Mouse (Mus musculus): ENCODE results near the gene Cttnbp2. TPM values are rescaled to one million over a fixed set of nuclear protein-coding genes. Genes with fewer than 3 reads are reported as not detected.

The Cttnbp2 gene
- polyA plus RNA-seq (2015; fragmentation: Nextera tagmentation; extraction: Ambion mirVana) = 0.35 and 0.90 TPM in 2 replicates

DNA sequence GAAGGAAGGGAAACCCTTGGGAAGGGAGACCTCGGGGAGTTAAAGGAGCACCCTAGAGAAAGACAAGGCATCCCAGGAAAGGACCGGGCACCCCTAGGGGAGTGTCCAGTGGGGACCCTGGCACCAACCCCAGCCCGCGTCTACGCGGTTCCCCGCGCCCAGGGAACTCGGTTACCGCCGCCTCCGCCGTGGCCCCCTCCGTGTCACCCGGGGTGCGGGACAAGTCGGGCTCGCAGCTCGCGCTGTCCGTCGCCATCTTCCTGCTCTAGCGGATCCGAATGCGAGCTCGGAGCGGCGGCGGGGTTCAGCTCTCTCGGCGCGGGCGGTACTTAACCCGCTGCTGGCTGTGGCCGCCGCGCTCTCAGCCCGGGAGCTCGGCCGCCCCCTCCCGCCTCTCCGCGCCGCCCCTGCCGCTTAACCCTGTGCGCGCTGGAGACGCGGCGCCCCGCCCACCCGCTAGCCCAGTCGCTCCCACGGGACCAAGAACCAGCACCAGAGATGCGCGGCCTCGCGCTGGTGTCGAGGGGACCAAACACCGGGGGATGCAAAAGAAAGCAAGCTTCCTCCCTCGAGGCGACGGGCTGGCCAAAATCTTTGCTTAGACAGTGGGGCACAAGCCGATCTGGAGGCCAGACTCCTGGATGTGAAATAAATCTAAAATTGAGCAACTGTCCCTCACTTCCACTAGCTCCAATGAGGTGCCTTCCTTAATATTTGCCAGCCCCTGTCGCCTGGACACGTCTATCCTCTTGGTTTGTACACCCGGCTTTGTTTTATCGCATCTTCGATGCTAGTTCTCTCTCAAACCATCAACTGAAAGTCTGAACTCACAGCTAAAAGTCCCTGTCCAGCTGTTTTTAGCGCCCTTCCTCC, at the start of gene Cttnbp2:
Cttnbp2 (minus strand) TSS at position 364 of the 873 bp plus-strand sequence.
- DNase-seq (ENCODE audit: low spot score) = no peak

DNA sequence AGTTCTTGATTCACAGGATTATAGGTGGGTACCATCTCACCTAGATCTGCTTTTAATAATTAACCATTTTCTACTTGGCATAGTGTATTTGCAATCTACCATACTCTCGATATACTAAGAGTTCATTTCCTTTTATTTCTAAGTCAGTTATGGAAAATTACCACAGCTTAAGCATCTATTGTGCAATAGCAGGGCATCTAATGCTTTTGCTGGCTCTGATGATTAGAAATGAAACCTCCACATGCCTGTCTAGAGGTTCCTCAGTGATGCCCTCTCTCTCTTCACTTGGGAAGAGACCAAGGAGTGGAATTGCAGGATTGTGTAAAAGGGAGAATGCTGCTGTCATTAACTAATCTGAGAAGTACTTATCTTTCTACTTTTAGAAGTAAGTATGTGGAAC, 44.4 kb upstream of the Cttnbp2 start:
- DNase-seq (ENCODE audit: low spot score) = no peak

DNA sequence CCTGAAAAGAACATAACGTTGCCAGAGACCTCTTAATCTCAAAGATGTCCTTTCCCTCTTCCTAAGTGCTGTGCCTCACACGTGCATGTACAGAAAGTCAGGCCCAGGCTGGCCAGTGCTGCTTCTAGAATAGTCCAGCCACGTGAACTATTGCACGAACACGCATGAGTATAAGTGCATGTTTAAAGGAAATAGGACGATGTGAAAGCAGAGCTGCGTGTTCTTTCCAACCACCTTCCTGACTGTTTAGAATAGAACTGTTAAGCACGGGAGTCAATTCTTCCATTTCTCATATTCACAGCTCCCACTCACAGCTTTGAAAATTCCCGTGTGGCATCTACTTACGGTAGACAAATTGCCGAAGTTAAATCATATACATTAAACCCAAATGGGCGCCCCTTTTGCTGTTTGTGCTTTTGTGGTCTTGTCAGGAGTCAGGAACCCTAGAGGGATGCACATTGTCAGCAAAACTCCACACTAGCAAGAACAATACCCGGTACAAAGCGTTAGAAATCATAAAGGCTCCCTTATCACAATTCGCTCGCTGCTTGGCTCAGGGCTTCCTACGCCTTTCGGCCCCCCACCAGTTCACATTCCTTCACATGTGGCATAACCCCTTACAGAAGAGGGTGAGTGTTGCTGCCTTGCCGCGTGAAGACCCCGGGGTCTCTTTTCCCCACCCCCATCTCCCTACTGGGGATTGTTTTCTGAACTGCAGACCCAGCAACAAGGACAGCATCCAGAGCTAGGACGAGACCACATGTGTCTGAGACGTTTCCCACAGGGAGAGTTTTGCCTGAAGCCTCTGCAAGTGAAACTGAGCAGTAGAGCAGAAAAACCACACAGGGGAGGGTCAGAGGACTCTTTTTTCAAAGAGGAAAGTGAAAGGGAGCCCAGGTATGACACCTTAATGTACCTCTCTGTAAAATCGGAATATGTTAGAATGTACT, 33.1 kb upstream of the Cttnbp2 start:
- no peak for DNase-seq (ENCODE audit: low spot score)

DNA sequence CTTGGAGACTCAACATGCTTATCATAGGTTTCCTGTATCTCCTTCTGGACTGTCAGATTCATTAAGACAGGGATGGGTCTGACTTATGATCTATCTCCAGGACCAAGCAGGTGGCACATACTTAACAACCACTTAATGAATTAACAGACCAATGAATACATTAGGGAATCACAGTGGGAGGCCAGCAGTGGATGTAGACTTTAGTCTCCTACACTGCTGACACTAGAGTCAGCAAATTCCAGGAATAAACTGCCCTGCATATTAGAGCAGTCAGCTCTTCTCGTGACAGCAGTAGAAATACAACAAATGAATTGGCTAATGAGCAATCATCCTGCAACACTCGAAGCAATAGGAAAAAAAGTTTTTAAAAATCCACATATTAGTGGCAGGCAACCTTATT, 29.2 kb upstream of the Cttnbp2 start:
- no peak for DNase-seq (ENCODE audit: low spot score)

DNA sequence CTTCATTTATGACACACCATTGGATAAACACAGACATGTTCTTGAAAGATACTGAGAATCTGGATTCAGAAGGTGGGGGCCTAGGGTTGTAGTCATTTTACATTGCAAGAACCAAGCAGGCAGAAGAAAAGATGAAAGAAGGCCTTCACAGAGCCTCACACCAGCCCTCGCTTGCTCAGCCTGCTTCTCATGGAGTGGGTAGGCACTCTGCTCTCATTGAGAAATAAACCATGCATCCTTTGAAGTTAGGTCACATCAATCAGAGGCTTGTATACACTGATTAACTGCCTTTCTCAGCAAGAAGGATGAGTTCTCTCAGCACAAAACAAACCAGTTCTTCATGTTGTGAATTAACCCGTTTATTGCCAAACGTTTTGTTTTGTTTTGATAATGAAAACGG, 25.8 kb upstream of the Cttnbp2 start:
- DNase-seq (ENCODE audit: low spot score) = no peak

DNA sequence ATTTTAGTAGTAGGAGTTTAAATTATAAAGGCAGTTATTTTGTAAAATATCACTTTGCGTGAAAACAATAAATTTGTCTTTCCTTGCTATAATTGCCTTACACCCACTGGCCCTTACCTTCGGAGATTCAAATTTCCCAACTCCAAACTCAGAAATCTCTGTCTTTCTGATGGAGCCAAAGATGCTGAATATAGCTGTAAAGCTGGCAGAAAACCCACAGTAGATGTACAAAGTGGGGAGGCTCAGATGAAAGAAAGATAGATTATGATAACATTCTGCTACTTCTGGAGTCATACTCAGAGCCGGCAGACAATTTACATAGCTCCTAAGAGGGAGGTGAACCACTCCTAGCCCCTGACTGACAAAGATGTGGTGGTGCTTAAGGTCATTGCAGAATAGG, 15.8 kb upstream of the Cttnbp2 start:
- no peak for DNase-seq (ENCODE audit: low spot score)

DNA sequence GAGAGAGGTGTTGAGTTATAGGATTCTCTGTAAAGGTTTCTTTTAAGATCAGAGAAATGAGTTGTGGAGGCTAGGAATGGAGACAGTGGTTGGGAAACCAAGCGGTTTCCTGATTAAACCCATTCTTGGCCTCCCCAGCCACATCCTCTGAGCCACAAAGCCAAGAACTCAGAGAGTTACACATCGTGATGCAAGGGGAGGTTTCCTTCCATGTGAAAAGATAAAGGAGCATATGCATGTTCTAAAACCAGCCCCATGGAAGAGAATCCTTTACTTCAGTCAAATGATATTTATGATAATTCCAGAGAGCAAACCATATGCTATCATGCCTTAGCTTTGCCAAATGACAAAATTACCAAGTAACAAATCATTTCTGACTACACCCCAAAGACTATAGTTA, 3.0 kb upstream of the Cttnbp2 start:
- DNase-seq (ENCODE audit: low spot score) = no peak

DNA sequence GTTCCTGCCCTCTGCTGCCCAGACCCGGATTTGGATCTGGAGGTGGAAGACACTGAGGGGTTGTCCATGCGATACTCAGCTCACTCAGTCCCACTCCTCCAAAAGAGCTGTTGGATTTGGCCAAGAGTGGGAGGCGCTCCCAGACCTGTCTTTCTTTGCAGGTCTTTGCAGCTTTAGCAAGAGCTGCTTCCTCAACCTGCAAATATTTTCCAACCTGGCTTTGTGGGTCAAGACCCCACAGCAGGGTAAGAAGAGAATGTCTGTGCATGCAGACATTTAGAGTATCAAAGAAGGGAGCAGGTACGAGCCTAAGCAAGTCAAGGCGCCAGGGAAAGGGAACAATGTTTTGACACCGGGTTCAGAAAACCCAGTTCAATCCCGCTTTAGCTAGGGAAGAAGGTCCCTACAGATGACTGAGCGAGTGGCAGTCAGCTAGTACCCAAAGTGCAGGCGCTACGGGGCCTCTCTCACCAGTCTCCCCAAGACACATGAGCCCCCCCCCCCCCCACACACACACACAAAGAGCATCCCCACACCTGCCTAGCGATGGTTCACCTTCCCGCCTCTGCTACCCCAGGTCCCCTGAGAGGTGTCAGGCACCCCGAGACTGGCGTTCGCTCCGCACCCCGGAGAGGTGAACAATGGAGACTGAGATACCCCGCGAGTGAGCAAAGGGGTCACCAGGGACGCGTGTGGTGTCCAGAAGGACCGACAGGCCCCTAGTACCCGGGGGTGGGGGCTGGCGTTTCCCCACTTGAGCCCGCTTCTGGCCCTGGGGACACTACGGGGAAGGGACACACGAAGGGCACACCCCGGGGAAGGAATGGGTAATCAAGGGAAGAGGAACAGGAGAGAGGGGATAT, 801 bp downstream of the Cttnbp2 start:
- DNase-seq (ENCODE audit: low spot score) = no peak

DNA sequence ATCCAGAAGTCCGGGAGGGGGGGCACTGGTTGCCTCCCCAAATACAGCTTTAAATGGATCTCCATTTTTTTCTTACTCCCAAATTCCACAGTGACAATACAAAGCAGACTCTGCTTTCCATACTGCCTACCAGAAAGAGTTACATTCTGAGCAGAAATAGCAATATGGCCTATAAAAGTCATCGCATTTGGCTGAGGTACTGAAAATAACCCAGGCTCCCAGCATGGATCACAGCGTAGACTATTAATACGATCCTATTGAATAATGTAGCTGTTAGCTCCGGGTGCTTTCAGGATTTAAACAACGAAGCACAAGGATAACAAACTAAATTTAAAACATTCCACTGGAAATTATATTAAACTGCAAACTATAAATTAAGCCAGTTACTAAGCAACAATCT, 2.8 kb downstream of the Cttnbp2 start:
- DNase-seq (ENCODE audit: low spot score) = no peak

DNA sequence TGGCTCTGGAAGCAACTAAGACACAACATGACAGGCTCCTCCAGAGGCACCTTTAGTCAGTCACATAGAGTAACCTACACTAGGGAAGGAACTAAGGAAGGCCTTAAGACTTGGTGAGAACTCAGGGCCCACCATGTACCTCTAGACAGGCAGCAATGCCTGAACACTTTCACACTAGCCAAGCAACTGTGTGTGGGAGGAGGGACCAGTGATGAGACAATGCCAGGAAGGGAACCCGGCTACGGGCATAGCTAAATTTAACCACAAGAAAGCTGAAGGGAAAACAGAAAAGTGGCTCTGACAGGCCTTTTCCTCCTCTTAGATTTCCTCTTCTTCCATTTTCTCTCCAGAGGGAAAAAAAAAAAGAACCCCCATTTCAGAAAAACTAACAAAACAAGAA, 6.6 kb downstream of the Cttnbp2 start:
- DNase-seq (ENCODE audit: low spot score) = no peak

DNA sequence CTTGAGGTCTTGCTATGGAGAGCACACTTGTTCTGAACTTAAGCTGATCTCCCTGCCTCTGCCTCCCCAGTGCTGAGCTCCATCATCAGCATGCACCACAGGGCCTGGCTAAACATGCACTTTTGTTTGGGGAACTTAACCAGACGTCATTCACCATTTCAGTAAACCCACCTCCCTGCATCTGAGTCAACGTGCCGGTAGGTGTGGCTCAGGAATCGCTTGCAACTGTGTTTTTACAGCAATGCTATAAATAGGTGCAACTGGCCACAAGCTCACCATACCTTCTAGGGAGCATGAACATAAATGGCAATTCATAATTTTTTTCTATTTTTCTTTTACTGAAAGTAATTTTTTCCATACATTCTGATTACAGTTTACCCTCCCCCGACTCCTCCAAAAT, 14.8 kb downstream of the Cttnbp2 start:
- no peak for DNase-seq (ENCODE audit: low spot score)

DNA sequence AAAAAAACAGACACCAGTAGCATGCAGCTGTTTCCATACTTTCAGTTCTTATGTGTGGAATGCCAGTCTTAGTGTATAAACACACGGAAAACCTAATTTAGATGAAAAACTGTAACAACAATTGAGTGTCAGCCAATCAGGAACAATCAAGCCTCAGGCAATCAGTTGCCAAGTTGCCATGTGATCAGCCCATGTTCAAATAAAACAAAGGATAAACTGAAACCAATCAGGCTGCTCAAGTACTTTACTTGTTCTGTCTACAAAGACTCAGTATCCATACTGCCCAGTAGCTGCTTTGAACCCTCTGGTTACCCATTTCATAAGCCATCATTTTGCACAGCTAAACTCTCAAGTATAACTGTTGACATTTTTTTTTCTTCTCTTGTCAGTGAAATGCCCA, 21.7 kb downstream of the Cttnbp2 start:
- no peak for DNase-seq (ENCODE audit: low spot score)

DNA sequence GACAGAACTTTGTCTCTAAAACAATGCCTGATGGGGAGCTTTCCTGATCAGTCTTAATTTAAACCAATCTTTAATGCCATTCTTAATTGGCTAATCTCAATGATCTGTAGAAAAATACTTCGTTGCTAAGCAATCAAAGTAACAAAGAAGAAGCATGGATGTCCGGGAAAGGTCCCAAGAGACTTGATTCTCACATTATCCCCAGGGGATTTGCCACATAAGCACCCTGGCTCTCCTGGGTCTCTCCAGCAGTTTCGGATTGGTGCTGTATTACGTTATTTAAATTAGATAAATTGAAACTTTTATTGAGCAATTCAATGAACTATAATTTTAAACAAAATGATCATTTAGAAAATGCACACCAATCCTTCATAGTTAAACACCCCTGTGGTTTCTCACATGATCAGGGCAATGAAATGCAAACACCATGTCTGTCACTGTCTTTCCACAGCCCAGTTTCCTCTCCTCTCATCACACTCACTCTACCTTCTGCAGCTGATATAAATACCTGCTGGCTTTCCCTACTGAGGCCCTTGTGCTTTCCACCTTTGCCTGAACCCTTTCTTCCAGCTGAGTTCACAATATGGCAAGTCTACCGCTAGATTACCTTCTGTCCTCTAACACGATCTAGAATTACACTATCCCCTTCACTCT, 22.3 kb downstream of the Cttnbp2 start:
- no peak for DNase-seq (ENCODE audit: low spot score)

DNA sequence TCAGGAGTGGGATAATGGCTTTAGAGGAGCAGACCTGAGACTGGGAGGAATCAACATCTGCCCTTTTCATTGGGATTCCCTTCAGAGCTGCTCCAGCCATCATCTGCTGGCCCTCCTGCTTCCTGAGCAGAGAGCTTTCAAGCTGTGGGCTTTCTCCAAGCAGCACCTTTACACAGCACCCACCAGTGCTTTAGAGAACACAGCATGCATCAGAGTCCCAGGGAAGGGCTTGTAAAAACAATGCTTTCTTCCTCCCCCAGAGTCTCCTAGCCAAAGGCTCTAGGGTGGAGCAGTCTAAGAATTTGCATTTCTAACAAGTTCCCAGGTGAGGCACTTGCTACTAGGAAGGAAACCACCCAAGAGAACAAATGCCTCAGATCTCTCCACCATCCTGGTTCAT, 29.6 kb downstream of the Cttnbp2 start:
- DNase-seq (ENCODE audit: low spot score) = no peak

DNA sequence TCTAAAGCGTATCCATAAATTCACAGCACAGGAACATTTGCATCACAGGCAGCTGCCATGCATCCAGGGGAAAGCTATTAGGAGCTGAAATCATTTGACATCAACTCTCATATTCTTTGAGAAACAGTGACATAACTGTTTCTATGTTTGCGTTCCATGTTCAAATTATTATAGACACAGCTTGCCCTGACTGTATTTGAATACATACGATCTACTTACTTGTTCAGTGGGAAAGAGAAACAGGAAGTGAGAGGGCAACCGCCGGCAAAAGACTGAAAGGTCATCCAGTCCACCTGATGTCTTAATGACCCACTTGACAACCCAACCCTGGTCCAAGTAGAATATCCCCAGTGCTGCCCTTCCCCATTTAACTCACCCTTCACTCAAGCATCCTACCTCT, 30.6 kb downstream of the Cttnbp2 start:
- no peak for DNase-seq (ENCODE audit: low spot score)

DNA sequence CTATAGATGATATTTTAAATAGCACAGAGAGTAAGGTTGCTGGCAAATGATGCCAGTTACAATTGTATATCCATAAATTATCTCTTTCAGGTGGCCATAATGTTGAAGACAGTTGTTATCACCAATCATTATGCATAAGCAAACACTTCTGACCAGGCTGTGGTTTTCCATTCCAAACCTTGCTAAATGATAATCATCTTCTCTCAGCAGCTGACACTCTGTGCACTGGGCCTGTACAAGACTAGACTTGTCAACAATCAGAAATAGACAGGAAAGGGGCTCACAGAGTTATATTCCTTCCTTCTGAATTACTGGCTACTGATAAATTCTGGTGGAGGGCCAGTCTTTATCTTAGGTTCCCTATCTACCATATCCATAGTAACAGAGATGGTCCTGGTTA, 32.1 kb downstream of the Cttnbp2 start:
- DNase-seq (ENCODE audit: low spot score) = no peak

DNA sequence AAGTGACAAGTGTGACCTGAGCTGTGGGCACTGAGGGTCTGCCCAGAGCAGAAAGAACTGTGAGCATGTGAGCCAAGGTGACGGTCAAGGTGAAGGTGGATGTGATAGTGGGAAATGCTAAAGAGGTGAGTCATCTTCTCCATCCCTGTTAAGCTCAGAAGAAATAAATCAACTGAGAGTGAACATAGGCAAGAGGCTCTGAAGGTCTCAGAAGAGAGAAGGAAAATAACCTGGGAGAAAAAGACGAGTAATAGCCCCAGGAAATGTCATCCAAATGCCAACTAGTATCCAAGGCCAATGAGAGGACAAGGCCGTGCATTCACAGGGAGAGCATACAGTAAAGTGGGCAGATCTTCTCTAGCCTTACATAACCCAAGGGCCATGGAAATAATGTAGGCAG, 32.9 kb downstream of the Cttnbp2 start:
- DNase-seq (ENCODE audit: low spot score) = no peak

DNA sequence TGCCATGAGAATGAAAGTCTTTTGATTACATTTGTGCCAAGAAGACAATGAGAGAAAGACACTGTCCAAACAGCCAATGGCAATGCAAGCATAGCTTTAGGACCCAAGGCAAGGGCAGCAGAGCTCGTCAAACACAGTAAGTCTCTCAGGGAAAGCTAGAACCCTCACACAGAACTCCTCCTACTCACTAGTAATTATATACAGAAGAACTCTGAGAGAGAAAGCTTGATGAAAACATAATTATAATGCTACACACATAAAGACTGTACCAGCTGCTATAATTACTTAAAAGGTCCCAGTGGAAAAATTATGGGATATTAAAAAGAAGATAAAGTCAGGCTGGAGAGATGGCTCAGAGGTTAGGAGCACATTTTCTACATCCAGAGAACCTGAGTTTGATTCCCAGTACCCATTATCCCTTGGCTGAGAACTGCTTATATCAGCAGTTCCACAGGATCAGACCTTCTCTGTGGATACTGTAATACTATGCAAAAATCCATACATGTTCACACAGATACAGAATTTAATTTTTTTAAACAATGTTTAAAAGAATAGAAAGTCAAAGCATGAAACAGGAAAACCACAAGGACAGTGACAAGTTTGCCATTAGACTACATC, 37.2 kb downstream of the Cttnbp2 start:
- DNase-seq (ENCODE audit: low spot score) = no peak

DNA sequence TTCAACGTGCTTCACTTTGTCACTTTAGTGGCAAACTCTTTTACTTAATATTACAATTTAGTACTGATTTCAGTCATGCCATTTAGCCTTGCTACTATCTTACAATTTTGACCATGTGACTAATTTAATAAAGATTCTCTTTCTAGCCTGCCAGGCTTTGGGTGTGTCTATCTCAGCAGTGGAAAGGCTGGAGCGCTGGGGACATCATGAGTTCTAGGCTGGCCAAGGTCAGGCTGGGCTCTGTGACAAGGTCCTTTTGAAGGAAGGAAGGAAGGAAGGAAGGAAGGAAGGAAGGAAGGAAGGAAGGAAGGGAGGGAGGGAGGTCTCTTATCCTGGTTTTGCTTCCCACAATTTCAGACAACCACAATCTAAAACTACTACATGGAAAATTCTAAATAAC, 39.7 kb downstream of the Cttnbp2 start:
- no peak for DNase-seq (ENCODE audit: low spot score)

DNA sequence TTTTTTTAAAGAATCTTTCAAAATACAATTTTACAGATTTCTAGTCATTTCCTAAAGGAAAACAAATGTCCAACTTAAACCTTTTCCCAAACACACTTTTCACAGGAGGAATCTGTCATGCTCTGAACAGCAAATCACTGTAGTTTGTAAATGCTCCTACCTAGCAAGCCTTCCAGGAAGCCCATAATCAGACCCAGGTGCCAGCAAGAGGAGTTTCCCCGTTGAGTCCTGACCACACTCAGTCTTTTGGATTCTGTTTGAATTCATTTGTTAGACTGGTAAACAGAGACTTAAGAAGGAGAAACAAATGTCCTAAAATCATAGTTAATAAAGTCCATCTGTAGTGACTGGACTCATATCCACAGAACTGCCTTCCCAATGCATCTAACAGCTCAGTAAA, 40.1 kb downstream of the Cttnbp2 start:
- no peak for DNase-seq (ENCODE audit: low spot score)
